Mouse (Mus musculus) CH12.LX (cell line): Measurements from ENCODE around the gene Dynlt1b. TPM values are rescaled to one million over a fixed set of nuclear protein-coding genes. Genes with fewer than 3 reads are reported as not detected.
"Not testable (repeated sequence)": the region's sequence is repeated elsewhere in the genome, so short reads cannot be mapped to it uniquely, and the experiment has no call there.

Experiments used
- DNase-seq: peaks from one replicate; pipeline ENCODE4 v3.0.0-alpha.2; 2013; ENCODE audit errors: extremely low read depth
- H3K27ac ChIP-seq: 2 replicates; pipeline ENCODE4 v1.5.1; 2012; ENCODE audit warnings: low read depth, mild to moderate bottlenecking, control low read depth, moderate library complexity; ENCODE audit not compliant: insufficient read depth
- H3K27me3 ChIP-seq: replicated peaks from 2 replicates; pipeline ENCODE3; 2012; ENCODE audit warnings: inconsistent platforms
- H3K36me3 ChIP-seq, 2 experiments: replicated peaks in 1 of 2; 2 replicates each; pipeline versions ENCODE3 to v1.6.1; 2012; ENCODE audit warnings: inconsistent platforms in 1 of 2, low read length in 1 of 2, mild to moderate bottlenecking in 1 of 2, mixed read lengths in 1 of 2, moderate library complexity in 1 of 2; ENCODE audit not compliant: control insufficient read depth in 1 of 2, insufficient read depth in 1 of 2
- H3K4me1 ChIP-seq, 2 experiments: 2 replicates each; pipeline ENCODE4 v1.6.1; 2012; ENCODE audit warnings: inconsistent platforms in 1 of 2, moderate library complexity in 1 of 2; ENCODE audit not compliant: insufficient read depth in 2 of 2, control insufficient read depth in 1 of 2
- H3K4me2 ChIP-seq: 2 replicates; pipeline ENCODE4 v1.6.1; 2012; ENCODE audit warnings: low read depth, mild to moderate bottlenecking, control low read depth; ENCODE audit not compliant: poor library complexity, insufficient read depth, severe bottlenecking
- H3K4me3 ChIP-seq, 3 experiments: fragments of 150-350 bp in 1 of 3; sonication (generic) in 1 of 3; replicated peaks in 1 of 3; 2 replicates each; pipeline versions ENCODE3 to v1.5.1; 2011 to 2012; ENCODE audit warnings: low read depth in 2 of 3, low read length in 2 of 3, mild to moderate bottlenecking in 2 of 3, moderate library complexity in 2 of 3, control low read depth in 1 of 3, improper control_type of control experiment in 1 of 3, inconsistent platforms in 1 of 3, mixed read lengths in 1 of 3; ENCODE audit not compliant: poor library complexity in 1 of 3
- H3K79me2 ChIP-seq: replicated peaks from 2 replicates; pipeline ENCODE4 v1.6.1; 2012; ENCODE audit warnings: mild to moderate bottlenecking, moderate library complexity; ENCODE audit not compliant: control insufficient read depth, poor library complexity, insufficient read depth, severe bottlenecking; ENCODE audit errors: extremely low read depth
- H3K9ac ChIP-seq: 2 replicates; pipeline ENCODE4 v1.6.1; 2012; ENCODE audit warnings: low read depth, mild to moderate bottlenecking, control low read depth, moderate library complexity; ENCODE audit not compliant: insufficient read depth
- H3K9me3 ChIP-seq: replicated peaks from 2 replicates; pipeline ENCODE3; 2012; ENCODE audit warnings: low read length, inconsistent platforms, mixed read lengths
- CTCF ChIP-seq, 2 experiments: IDR thresholded peaks in 1 of 2; conservative IDR thresholded peaks in 1 of 2; 2 replicates each; pipeline ENCODE4 v1.5.1; 2011 to 2012; ENCODE audit warnings: low read depth in 2 of 2, low read length in 2 of 2, improper control_type of control experiment in 1 of 2, inconsistent platforms in 1 of 2, mild to moderate bottlenecking in 1 of 2, moderate library complexity in 1 of 2
- MEF2A ChIP-seq: IDR thresholded peaks from 2 replicates; pipeline ENCODE4 v1.6.1; 2014; ENCODE audit warnings: low read depth, mild to moderate bottlenecking, inconsistent platforms, low read length, improper control_type of control experiment, borderline replicate concordance
- SMC3 ChIP-seq: IDR thresholded peaks from 2 replicates; pipeline ENCODE4 v1.6.1; 2011; ENCODE audit warnings: low read depth, low read length, improper control_type of control experiment
- dilution Hi-C: fragments of 300-500 bp; cut with MboI; formaldehyde crosslinking; loops from 2 replicates; pipeline ENCODE4 v1.14.3; 2020; ENCODE audit warnings: low sequenced_read_pairs; ENCODE audit not compliant: extremely low pct_unique_long_range_greater_than_20kb, extremely low pct_ligation_motif_present
- in situ Hi-C: fragments of 300-500 bp; cut with MboI; formaldehyde crosslinking; loops from 3 replicates; pipeline ENCODE4 v1.14.3; 2019; ENCODE audit warnings: low sequenced_read_pairs, low pct_ligation_motif_present, low pct_unique_long_range_greater_than_20kb, mixed read lengths
- polyA plus RNA-seq: library from polyadenylated mRNA; unstranded; fragments of >175 nt; gene quantifications from 2 replicates; pipeline ENCODE4 v1.2.1, GENCODE M21; 2012; ENCODE audit warnings: low read depth; ENCODE audit not compliant: insufficient read length
- total RNA-seq, 2 experiments: library from RNA; depleted of rRNA; stranded (reverse); fragments of 300-350 nt in 1 of 2; fragments of >200 nt in 1 of 2; gene quantifications; 2 replicates each; pipeline ENCODE4 v1.2.3; 2012 to 2014

The Dynlt1b gene
- total and polyA plus RNA-seq, 3 experiments: 371 to 607 (median 389) TPM

DNA sequence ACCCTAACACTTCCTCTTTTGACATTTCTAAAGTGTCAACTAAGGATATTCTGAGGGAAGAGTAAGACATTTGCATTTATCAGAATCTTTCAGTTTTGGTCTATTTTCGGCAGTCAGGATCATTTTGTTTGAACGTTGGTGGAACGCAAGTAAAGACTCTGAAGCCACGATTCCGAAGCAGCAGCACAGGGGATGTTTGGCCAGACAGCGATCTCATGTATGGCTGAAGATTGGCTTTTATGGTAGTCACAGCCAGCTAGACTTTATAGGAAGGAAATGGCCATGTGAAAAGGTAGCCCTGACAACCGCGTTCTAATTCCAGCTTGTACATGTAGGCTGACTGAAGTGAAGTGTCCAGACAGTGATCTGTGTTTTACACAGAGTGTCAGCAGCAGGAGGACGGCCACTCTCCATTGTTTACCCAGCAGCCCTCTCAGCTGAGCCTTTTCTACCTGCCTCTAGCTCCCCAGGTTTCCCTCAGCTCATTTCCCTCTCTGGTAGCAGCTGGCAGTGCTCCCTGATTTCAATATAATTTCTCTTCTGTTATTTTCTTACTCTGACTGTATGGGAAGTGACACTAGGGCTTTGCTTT is 594 bp downstream of the Dynlt1b start:
- 0 out of 2 replicates have a peak, but pooled peaks have one; percentile 4 for TF ChIP-seq MEF2A
- TF ChIP-seq, all 38 proteins: peak for 1; not testable (repeated sequence) for 37
- in situ Hi-C loops, dilution Hi-C loops, H3K27me3 ChIP-seq, H3K9me3 ChIP-seq, DNase-seq: not testable (repeated sequence)
- peaks cover 1 to 16% of the 10 kb centered on the region in 2 experiments for H3K36me3 ChIP-seq
- H3K79me2 ChIP-seq: peaks cover 10% of the 10 kb centered on the region
- peaks cover 8 to 25% of the 10 kb centered on the region in 2 experiments; a peak in 3 of 4 replicates for H3K4me1 ChIP-seq
- H3K27ac ChIP-seq: peak overlapping the region; percentile 54
- 0 out of 2 replicates have a peak overlapping the region, but pooled peaks have one; percentile 2 for H3K4me2 ChIP-seq
- peak overlapping the region; percentile 62; the same call in 1 of the 2 replicates for H3K9ac ChIP-seq
- peak overlapping the region; percentile 41 to 54 (median 48) for H3K4me3 ChIP-seq

DNA sequence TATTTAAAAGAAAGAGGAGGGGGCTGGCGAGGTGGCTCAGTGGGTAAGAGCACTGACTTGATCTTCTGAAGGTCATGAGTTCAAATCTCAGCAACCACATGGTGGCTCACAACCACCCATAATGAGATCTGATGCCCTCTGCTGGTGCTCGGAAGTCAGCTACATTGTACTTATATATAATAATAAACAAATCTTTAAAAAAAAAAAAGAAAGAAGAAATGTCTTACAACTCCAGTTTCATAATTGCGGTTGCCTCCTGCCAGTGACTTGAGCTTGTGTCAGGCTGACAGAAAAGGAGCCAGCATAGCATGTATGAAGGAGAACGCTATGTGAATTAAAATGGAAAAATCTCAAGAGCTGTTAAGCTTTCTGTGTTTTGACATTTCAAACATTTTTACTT is 2.5 kb downstream of the Dynlt1b start:
- H3K9ac ChIP-seq, H3K9me3 ChIP-seq, H3K27ac ChIP-seq, in situ Hi-C loops, dilution Hi-C loops, H3K4me3 ChIP-seq, H3K4me2 ChIP-seq, H3K27me3 ChIP-seq: not testable (repeated sequence)
- H3K79me2 ChIP-seq: peaks cover 10% of the 10 kb centered on the region
- DNase-seq: peak; percentile 15
- peaks cover 8 to 23% of the 10 kb centered on the region in 2 experiments; a peak in 3 of 4 replicates for H3K4me1 ChIP-seq
- H3K36me3 ChIP-seq: peaks cover 1 to 20% of the 10 kb centered on the region in 2 experiments
- TF ChIP-seq CTCF (conservative IDR thresholded peaks at IDR 0.05 in 1 of 2, IDR thresholded peaks at IDR 0.05 in 1 of 2; ENCODE audit: low read depth in 2 of 2, low read length in 2 of 2) (0 out of 4 replicates have a peak, but pooled peaks of 1 of the 2 experiments have one; percentile 20), SMC3 (peak; percentile 10; the same call in 1 of the 2 replicates)

DNA sequence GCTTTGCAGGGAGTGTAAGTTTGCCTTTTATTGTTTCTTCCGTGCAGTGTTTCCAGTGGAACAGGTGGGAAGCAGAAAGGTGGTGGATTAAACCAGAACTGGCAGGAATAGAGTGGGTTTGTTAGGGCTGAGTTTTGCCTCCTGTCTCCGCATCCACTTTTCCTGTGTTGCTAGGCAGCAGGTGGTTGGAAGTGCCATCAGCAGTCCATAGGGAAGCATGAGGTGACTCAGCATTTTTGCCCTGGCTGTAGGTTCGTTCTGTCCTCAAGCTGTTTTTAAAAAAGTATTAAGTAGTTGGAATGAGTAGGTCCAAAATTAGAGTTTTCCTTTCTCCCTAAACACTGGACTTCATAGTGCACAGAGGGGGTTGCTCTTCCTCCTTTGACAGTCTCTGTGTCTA is 3.8 kb downstream of the Dynlt1b start:
- H3K9ac ChIP-seq, H3K9me3 ChIP-seq, DNase-seq, H3K27me3 ChIP-seq, H3K4me3 ChIP-seq, dilution Hi-C loops, in situ Hi-C loops, H3K4me2 ChIP-seq: not testable (repeated sequence)
- Histone ChIP-seq H3K36me3 (peaks cover 4 to 24% of the 10 kb centered on the region in 2 experiments), H3K79me2 (peaks cover 10% of the 10 kb centered on the region), H3K4me1 (peaks cover 8 to 23% of the 10 kb centered on the region in 2 experiments; a peak in 3 of 4 replicates), H3K27ac (peak overlapping the region; percentile 72)

DNA sequence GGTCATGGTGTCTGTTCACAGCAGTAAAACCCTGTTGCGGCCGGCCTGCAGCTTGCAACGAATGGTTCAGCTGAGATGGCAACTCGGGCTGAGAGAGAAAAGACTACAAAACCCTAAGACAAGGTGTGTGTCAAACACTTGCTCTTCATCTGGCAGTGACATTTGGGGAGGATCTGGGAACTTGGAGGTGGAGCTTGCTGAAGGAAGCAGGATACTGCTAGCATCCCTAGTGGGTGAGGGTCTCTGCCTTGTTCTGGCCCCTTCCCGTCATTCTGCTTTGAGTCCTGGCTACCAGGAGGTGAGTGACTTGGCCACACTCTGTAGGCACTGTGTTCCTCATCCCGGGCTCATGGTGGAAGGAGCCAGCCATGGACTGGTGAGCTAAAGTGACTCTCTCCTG is 8.2 kb downstream of the Dynlt1b start:
- H3K79me2 ChIP-seq, dilution Hi-C loops, H3K9ac ChIP-seq, H3K9me3 ChIP-seq, H3K27ac ChIP-seq, H3K4me3 ChIP-seq, H3K4me2 ChIP-seq, DNase-seq, in situ Hi-C loops, H3K27me3 ChIP-seq: not testable (repeated sequence)
- peaks cover 3 to 24% of the 10 kb centered on the region in 2 experiments for H3K36me3 ChIP-seq
- H3K4me1 ChIP-seq: peaks cover 6 to 11% of the 10 kb centered on the region in 2 experiments; a peak in 3 of 4 replicates

DNA sequence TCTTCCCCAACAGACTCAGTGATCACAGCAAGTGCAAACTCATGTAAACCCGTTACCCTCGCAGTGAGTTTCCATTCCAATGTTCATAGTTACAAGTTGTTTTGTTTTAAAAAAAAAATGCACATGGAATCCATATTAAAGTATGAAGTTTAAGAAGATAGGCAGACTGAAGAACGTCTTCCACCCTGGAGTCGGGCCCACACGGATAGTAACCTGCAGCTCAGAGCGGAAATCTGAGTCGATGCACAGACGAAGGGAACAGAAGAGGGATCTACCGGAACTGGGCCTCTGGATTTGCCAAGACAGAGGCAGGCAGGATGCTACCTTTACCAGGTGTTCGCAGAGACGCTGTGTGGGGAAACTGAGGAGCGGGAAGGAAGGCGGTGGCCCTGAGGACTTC is 10.0 kb downstream of the Dynlt1b start:
- H3K4me3 ChIP-seq, H3K9ac ChIP-seq, DNase-seq, in situ Hi-C loops, H3K79me2 ChIP-seq, H3K27ac ChIP-seq, H3K27me3 ChIP-seq, dilution Hi-C loops, H3K4me1 ChIP-seq, H3K4me2 ChIP-seq, H3K9me3 ChIP-seq: not testable (repeated sequence)
- H3K36me3 ChIP-seq: peaks cover 3 to 13% of the 10 kb centered on the region in 2 experiments
